Mouse (Mus musculus): ENCODE measurements around the gene Zfp629.
A peak's percentile ranks its signal among the peaks of the same experiment; 100 is the strongest.

Zfp629 gene

DNA sequence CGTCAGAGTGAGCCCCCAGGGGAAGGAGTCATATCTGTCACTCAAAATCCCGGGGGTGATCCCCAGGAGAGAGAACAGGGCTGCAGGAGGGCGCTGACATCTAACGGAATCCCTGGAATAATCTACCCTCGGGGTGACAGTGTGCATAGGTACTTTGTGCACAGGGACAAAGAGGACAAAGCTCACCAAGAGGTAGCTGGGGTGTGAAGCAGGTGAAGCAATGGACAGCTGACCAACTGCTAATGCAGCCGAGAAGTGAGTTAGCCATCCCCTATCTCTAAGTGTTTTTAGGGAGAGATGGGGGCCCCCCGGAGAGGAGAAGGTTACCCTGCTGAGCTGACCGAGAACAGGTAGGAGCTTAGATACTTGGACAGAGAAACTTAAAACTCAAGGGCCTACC is 1.5 kb downstream of the Zfp629 start:
- no peak for DNase-seq

DNA sequence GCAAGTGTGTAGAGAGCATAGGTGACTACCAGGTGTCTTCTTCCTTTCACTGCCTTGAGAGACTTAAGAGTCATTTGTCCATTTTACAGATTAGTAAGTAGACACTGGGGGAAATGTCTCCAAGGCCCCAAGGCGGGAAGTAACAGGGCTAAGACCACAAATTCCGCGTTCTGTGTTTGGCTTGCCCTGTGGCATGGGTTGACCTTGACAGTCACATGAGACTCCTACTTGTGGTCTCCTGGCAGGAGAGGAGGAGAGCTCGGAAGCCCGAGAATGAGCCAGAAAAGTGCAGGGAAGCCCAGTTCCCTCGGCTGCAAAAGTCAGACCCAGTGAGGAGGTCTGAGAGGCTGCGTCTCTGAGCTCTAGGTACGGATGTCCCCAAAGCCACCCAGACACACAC is 2.1 kb downstream of the Zfp629 start:
- DNase-seq = no peak

DNA sequence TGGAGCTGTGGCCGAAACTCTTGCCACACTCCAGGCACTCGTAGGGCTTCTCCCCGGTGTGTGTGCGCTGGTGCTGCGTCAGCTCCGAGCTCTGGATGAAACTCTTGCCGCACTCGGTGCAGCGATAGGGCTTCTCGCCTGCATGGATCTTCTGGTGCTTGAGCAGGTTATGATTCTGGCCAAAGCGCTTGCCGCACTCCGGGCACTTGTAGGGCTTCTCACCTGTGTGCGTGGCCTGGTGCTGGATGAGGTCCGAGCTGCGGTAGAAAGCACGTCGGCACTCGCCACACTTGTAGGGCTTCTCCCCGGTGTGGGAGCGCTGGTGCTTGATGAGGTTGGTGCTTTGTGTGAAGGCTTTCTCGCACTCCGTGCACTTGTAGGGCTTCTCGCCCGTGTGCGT is 4.0 kb downstream of the Zfp629 start:
- no peak for DNase-seq

DNA sequence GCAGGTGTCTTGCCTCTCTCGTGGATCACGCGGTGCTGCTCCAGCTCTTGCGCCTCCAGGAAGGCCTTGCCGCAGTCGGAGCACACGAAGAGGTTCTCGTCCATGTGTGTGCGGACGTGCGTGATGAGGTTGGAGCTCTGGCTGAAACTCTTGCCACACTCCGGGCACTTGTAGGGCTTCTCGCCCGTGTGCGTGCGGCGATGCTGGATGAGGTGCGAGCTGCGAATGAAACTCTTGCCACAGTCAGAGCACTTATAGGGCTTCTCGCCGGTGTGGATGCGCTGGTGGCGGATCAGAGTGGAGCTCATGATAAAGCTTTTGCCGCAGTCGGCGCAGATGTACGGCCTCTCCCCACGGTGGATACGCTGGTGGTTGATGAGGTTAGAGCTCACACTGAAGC is 4.6 kb downstream of the Zfp629 start:
- DNase-seq = no peak

DNA sequence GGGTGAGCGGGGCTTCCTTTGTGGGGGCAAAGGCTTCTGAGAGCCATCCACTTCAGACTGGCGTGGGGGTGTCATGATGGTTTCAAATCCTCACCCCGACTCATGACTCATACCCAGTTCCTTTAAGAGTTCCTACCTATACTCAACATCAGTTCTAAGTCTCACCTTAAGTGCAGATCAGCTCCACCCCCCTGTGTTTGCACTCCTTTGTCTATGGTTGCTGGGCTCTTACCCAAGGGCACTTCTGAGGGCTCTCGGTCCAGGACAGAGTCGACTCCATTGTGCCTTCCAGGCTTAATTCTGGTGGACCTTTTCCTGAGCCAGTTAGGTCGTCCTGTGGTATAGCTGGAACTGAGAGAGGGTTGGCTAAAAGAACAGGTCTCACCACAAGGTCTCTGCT is 8.4 kb downstream of the Zfp629 start:
- DNase-seq = no peak

DNA sequence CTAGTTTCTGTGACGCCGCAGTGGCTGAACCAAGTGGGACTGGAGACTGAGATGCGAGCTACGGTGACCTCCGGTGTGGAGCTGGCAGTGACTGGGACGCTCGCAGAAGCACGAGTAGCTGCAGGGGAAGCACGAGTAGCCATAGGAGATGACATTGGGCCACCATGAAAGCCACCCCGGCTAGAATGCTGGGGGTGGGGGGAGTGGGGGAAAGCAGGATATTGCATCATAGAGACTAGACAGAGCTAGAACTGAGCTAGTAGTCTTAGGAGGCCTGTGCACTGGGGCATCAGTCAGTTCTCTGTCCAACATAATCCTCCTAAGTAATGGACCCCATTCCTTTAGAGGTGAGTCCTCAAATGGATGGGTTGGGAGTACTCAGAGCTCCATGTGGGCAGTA is 11.3 kb downstream of the Zfp629 start:
- DNase-seq = no peak

DNA sequence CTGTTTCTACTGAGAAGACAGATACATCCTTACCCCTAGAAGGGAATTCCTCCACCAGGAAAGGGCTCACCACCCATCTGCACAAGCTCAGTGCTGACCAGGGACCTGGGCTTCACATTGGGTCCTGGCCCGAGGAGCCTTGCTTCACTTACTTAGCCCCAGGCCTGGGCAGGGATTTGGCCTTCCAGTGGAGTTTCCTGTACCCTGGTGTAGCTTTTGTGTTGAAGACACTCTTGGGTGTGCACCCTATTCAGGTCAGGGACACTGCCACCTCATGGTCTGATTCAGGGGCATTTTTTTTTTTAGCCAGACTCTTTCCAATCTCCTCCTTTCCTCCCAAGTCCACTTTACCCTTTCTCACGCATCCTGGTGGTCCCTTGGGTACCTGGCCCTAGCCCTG is 12.7 kb downstream of the Zfp629 start:
- DNase-seq = no peak

DNA sequence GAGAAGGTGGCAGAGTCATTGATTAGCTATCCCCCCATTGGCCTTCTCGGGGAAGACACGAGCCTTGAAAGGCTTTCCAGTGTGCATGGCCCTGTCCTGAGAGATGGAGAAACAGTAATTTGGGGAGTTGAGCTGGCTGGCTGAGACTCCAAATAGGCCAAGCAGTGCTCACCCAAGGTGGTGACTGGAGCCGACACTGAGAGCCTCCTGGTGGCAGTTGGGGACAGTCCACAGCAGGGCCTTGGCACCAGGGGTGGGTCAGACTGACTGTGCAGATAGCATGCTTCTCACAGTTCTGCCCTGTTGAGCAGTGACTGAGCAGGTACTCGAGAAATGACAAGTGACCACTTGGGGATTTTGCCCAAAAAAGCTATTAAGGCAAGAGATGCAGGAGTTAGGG is 13.9 kb downstream of the Zfp629 start:
- DNase-seq = no peak

DNA sequence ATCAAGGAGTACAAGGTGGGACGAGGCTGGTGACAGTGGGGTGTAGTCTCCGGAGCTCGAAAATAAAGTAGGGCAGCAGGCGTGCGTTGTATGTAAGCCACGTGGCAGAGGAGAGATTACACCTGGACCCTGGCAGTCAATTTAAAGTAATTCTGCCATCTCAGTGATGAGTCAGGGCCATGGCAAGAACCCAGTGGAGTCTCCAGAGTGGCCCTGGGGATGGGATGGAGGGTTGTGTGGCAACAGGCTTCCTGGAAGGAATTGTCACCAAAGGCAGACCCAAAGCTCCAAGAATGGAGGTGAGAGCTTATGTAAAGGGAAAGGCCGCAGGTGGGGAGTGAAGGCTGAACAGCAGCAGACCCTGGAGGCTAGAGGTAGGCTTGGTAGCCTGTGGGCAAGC is 15.0 kb downstream of the Zfp629 start:
- DNase-seq = no peak

DNA sequence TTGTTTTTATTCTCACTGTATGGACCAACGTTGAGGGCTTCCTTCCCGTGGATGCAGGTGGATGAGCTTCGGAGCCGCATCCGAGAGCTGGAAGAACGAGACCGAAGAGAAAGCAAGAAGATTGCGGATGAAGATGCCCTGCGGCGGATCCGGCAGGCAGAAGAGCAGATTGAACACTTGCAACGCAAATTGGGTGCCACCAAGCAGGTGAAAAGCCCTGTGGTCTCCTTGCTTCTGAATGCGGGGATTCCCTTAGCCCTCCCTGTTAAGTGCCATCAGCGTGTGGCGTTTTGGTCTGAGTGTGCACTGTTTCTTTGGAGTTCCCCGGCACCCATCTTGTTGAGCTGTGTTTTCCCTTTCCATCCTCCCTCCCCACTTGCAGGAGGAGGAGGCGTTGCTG is 18.9 kb downstream of the Zfp629 start:
- no peak for DNase-seq

DNA sequence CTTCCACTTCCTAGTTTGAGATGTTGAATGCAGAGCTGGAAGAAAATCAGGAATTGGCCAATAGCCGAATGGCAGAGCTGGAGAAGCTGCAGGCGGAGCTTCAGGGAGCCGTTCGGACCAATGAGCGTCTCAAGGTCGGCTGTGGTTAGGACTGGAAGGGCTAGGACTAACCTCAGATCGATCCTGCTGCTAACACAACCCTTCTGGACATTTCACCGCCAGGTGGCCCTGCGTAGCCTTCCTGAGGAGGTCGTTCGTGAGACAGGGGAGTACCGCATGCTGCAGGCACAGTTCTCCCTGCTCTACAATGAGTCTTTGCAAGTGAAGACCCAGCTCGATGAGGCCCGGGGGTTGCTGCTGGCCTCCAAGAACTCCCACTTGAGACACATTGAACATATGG is 23.0 kb downstream of the Zfp629 start:
- DNase-seq = no peak

DNA sequence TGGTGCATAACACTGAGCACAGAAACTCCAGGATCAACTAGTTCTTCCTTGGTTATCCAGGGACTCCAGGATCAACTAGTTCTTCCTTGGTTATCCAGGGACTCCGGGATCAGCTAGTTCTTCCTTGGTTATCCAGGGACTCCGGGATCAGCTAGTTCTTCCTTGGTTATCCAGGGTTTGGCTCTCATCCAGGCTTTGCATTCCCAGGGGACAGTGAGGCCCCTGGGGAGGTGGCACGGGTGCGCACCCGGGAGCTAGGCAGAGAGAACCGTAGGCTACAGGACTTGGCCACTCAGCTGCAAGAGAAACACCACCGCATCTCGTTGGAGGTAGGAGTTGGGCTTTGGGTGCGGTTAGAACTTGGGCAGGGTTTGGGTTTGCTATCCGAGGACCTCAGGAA is 24.5 kb downstream of the Zfp629 start:
- DNase-seq = peak in 1 of 2 experiments; percentile 32

DNA sequence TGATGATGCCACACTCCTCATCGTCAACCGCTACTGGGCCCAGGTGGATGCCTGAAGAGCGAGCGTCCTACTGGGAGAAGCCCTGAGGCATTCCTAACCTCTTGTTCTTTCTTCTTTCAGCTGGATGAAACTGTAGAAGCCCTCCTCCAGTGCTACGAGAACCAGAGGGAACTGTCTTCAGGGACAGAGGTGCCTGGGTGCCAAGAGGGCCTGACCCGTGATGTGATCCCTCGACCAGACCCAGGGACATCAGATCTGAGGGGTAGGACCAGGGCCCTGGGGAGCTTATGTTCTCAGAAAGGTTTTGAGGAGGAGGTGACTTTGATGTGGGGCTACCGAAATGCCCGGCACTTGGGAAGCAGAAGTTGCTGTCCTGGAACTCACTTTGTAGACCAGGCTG is 26.0 kb downstream of the Zfp629 start:
- no peak for DNase-seq

DNA sequence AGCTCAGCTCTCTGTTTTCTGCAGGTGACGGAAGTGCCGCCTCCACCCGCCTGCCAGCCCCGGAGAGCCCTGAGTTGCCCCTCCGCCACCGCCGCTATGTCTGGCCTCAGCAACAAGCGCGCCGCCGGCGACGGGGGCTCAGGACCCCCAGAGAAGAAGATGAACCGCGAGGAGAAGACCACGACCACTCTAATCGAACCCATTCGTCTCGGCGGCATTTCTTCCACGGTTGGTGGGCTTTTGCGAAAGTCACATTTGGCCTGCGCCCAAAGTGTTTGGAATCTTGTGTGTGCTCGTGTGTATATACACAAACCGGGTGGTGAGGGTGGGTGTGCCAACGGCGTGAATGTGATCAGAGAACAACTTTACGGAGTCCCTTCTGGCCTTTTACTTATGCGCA is 26.7 kb downstream of the Zfp629 start:
- peak in 1 of 2 experiments; percentile 60 for DNase-seq

DNA sequence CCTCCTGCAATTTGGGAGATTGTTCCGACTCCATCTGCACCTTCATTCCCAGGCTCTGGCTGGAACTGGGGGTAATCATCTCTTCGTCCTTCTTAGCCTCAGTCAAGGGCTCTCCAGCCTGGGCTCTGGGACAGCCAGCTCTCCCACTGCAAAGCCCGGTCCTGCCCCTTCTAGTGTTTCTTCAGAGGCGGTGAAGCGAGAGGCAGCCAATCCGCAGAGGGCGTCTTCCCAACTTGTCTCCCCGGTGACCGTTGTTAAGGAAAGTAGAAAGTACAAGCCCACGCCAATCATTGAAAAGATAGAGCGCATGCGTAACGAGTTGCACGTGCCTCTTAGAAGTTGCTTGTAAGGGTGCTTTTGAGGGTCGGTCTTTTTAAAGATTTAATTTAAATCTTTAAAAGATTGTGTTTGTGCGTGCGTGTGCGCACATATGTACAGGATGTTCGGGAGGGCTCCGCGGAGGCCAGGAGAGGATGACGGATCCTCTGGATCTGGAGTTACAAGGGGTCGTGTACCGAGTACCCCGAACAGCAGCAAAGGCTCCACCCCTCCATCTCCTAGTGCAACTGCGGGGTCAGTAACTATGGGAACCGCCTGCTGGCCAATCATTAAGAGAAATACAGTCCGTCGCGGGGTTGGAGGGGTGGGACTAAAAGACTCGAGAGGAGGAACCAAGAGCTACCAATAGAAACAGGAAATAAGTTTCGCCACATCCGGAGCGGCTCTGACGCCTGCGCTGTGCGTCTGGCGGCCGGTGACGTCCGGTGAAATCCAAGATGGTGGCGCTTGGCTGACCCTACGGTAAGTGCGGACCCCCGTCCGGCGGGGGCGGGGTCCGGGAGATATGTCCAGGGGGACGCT is 27.4 kb downstream of the Zfp629 start, which contains the start of the genes Ccdc189 and Rnf40:
TSS of gene Ccdc189 (minus strand) at position 585 of the 861 bp plus-strand sequence.
TSS of gene Rnf40 (plus strand) at position 757 of the 861 bp plus-strand sequence.
- DNase-seq = peak; percentile 91

DNA sequence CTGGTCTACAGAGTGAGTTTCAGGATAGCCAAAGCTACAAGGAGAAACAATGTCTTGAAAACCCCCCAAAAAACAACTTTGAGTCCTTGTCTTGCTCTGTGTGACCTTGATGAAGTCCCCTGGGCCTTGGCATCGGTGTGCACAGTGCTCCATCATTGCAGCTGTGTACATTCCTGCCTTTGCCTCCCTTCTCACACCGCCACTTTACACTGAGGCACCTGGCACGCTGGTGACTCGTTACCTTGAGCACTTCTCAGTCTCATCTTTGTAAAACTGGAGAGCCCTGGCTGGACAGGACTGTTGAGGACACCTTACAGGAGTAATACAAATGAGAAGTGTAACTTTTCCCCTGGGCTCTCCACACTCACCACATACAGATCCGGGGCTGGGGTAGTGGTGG is 28.4 kb downstream of the Zfp629 start:
- DNase-seq = no peak

DNA sequence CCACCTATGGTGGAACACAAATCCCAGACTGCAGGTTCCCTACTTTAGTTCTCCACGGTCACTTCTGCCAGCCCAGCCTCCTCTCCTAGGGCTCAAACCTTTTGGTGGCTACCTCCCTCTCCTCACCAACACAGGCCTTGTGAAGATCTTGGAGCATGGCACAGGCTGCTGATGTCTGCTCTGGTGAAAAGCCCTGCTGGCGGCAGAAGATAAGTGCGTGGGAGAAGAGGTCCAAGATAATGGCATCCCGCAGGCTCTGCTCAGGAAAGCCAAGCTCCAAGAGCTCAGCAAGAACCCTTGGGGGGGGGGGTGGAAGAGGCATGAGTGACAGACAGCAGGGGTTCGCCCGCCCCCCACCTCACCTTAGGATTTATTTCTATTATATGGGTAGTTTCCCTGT is 29.4 kb downstream of the Zfp629 start:
- no peak for DNase-seq

DNA sequence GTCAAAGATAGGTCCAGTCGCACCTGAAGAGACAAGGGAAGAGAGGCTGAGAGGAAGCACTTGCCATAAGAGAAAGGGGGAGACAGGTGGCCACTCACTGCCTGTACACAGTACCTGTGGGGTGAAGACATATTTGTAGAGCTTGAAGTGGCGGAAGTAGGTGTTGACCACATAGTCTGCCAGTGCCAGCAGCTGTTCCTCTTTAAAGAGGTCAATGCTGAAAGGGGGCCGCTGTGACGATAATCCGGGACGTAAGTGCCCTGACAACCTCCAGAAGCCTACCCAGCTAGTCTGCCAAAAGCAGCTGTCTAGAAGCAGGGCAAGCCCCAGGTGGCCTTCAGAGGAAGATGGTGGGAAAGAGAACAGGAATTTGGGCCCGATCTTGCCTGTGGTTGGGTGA is 30.6 kb downstream of the Zfp629 start:
- DNase-seq = no peak

DNA sequence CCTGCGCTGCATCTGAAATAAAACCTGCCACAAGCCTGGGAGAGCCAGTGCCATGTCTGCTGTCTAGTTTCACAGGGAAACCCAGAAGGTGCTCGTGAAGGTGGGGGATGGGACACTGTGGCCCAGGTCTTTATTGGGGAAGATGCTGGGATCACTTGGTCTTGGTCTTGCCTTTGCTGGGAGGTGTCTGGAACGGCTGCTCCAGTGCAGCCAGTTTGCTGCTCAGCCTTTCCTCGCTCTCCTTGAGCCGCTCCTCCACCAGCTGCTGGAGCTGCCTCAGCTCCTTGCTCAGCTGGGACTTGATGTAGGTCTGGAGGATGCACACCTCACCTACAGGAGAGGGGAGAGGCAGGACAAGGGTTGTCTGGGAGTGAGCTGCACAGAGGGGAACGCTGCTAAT is 32.3 kb downstream of the Zfp629 start:
- no peak for DNase-seq

DNA sequence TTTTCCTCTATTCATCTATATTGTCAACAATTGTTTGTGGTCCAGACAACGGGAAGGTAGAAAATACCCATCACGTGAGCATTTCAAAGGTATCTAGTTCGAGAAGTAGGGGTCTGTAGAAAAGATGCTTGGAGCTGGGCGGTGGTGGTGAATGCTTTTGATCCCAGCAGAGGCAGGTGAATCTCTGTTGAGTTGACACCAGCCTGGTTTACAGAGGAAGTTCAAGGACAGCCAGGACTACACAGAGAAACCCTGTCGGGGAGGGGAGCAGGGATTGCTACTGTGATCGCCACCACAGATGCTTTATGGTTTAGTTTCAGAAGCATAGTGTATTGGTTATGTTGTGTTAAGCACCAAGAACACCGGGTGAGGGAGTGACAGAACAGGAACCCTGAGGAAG is 41.5 kb downstream of the Zfp629 start:
- DNase-seq = no peak

DNA sequence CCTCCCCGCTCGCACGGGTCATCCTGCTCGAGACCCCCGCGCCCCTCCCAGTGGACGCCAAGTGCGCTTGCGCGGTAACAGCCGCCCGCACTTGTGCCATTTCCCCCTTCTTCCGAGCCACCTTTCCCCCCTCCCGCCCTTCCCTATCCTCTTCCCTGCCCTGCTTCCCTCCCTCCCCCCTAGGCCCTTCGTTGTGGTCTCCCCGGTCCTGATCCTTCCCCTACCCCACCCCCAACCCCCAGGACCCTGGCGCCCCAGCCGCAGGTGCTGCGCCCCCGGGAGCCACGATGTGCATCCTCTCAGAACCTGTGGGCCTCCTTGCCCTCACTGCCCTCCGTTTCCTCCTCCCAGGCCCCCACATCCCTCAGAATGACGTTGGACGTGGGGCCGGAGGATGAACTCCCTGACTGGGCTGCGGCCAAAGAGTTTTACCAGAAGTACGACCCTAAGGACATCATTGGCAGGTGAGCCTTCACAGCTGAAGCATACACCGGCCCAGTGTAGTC is 42.0 kb downstream of the Zfp629 start:
- peak; percentile 59 to 70 for DNase-seq

DNA sequence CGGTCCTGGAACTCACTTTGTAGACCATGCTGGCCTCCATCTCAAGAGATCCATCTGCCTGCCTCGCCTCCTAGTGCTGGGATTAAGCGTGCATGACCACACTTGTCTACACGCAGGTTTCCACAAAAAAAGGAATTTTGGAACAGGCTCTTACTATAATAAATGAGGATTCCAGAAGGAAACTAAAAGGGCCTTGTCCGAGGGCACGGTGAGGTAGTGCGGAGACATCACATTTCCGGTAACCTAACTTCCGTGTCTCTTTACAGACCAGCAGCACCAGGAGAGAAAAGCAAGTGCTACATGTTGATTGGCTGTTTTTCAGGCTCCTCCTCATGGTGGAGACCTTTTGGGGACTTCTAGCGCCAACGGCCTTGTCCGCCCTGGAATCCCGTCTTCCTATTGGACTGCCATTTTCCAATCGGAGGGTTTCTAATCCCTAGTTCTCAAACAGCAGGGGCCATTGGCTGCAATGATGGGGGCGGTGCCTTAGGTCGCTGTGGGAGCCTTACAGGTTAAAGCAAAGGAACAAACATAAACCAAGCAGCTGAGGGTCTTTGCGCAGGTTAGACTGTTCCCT is 42.6 kb downstream of the Zfp629 start, which contains the start of gene Phkg2:
TSS of gene Phkg2 (plus strand) at position 446 of the 577 bp plus-strand sequence.
- DNase-seq = peak; percentile 90 to 91

DNA sequence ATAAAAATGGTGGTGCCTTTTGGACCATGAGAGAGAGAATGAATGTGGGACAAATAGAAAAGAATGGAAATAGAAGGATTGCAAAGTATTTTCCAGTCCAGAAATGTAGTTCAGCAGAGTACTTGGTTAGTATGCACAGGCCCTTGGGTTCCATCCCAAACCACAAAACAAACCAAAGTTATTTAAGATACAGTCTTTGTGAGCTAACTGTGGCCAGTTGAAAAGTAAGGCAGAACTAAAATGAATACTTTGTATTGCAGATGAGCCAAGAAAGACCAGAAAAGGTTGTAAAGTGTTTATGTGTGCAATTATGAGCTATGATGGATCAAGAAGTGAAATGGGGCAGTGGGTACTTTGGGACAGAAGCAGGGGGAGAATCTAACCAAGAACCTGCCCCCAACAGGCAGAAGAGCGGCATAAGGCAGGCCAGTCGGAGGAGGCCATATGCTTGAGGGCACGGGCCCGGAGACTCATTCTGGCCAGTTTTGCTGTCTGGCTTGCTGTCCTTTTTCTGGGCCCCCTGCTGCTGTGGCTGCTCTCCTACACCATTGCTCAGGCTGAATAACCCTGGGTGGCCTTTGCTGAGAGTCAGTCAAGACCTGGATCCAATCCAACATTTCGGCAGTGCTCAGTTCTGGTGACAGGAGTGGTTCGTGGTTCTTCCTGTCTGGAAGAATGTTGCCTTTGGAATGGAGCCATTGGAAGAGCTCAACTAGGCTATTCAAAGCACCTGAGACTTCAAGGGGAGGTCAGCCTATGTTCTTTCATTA is 51.0 kb downstream of the Zfp629 start:
- DNase-seq = peak; percentile 96 to 98

All from cerebellum, postnatal 14 days (tissue).